8 mouse cellular contexts compared by ENCODE assay signal in the genomic region with DNA sequence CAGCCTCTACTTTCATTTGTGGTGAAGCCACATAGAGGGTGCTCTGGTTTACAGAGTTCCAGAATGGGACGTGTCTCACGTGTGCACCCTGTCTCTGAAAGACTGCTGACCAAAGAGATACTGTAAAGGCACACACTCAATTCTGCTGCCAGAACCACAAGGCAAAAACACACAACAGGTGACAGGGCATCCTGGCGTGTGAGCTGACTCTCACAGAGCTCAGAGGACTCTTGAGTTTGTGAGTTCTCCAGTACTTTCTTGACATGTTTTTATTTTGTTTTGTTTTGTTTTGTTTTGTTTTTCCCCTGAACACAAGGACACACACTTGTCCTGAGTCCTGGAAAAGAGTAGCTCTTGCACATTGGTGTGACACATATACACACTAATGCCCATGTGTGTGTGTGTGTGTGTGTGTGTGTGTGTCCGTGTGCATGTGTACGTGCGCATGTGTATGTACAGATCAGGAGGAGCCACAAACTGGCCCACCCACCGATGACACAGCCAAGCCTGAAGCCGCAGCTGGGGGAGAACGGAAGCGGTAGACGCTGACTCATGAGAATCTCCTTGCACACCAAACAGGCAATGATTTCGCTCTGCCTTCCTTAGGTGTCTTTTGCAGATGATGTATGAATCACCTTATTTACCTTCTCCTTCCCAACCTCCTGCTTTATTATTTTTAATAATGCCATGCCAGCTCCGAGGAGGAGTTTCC.
A peak's percentile ranks its signal among the peaks of the same experiment; 100 is the strongest.
DNase-seq lines count a peak whose midpoint lies in the region; ATAC-seq and TF ChIP-seq lines count a peak whose summit lies in the region.

No protein-coding gene starts in this region.

- TF ChIP-seq CTCF in kidney, postnatal 0 days (IDR thresholded peaks at IDR 0.05; ENCODE audit: low read depth) = no peak

- no peak overlapping the region for H3K9ac ChIP-seq in kidney, postnatal 0 days (ENCODE audit: low read depth, low read length)

- intact Hi-C loops in heart, postnatal 10 days (cut with DNase I) = no loop called here

- no peak for ATAC-seq in kidney, postnatal 0 days (replicated peaks; ENCODE audit: low FRiP score, low read depth)
- ATAC-seq in activated CD4-positive, CD25-positive, alpha-beta regulatory T cell, adult 4 months = peak; percentile 97

- no peaks in the 10 kb centered on the region for H3K9me3 ChIP-seq in kidney, postnatal 0 days (replicated peaks; ENCODE audit: low read length)

- peak; percentile 21 for DNase-seq in kidney, postnatal 0 days (ENCODE audit: low spot score)
- no peak for DNase-seq in kidney, adult 18-20 months
- peak; percentile 24 to 35 for DNase-seq in heart, postnatal 10 days
- peak; percentile 9 for DNase-seq in lung, postnatal 14 days
- DNase-seq in thymus, postnatal 4 days = peak; percentile 80
- DNase-seq in MN1 (ENCODE audit: low spot score) = no peak
- DNase-seq in embryo, embryonic 10 days (ENCODE audit: low spot score) = no peak

- no peaks in the 10 kb centered on the region for H3K36me3 ChIP-seq in kidney, postnatal 0 days (ENCODE audit: insufficient read depth, low read length)

- WGBS in kidney, postnatal 0 days = 68% methylated on average over 13 of the region's 13 CpGs

- no peaks in the 10 kb centered on the region for H3K4me1 ChIP-seq in kidney, postnatal 0 days (replicated peaks; ENCODE audit: insufficient read depth, low read length)

- H3K27ac ChIP-seq in kidney, postnatal 0 days = no peak overlapping the region

- no peak overlapping the region for H3K4me2 ChIP-seq in kidney, postnatal 0 days (ENCODE audit: low read length)

- H3K27me3 ChIP-seq in kidney, postnatal 0 days (ENCODE audit: insufficient read depth, low read length) = no peaks in the 10 kb centered on the region

- H3K4me3 ChIP-seq in kidney, postnatal 0 days (replicated peaks; ENCODE audit: low read depth, low read length) = no peak overlapping the region

Comparison
In these comparisons a context has a peak if more than half of its experiments do, and no peak if none do; other contexts are left out.
1. DNase-seq: peak in kidney, postnatal 0 days (single experiment), heart, postnatal 10 days (2 of 2), lung, postnatal 14 days (single experiment) and thymus, postnatal 4 days (single experiment); none in kidney, adult 18-20 months (single experiment), MN1 (single experiment) and embryo, embryonic 10 days (single experiment).